Mouse (Mus musculus) ES-Bruce4 (cell line): Measurements from ENCODE around the gene E030030I06Rik.

Experiments used
- CTCF ChIP-seq: IDR thresholded peaks from one replicate; pipeline ENCODE4 v1.8.1; 2011; ENCODE audit warnings: low read depth, low read length
- POLR2A ChIP-seq: IDR thresholded peaks from one replicate; pipeline ENCODE4 v1.8.1; 2011; ENCODE audit warnings: low read length; ENCODE audit not compliant: insufficient read depth

- TF ChIP-seq POLR2A, result no peak
- TF ChIP-seq CTCF, result no peak
Measured at GRCm38 (mm10) chr10:22149073-22149690, at the start of gene E030030I06Rik.
